13 mouse cellular contexts compared by ENCODE assay signal in genomic region chr12:87331908-87332307, GRCm38 (mm10). TPM values are rescaled to one million over a fixed set of nuclear protein-coding genes. Genes with fewer than 3 reads are reported as not detected.
DNase-seq lines count a peak whose midpoint lies in the region; ATAC-seq and TF ChIP-seq lines count a peak whose summit lies in the region.
"Had no signal": no experiment of that assay in that cellular context is flagged by ENCODE, and none has a peak within 500 bp of the region (broad histone marks: within the 10 kb centered on the region; RNA-seq: fewer than 3 reads in every experiment).

No protein-coding gene starts in this region.

- peak; percentile 5 for DNase-seq in kidney, adult 2 months
- DNase-seq in kidney, postnatal 10 days: no peak
- DNase-seq in neural tube, embryonic 10.5 days (ENCODE audit: extremely low spot score, low spot score): no peak
- DNase-seq in hindbrain, embryonic 11.5 days (ENCODE audit: low spot score): no peak
- DNase-seq: cerebellum, adult 8-10 months; heart, postnatal 4 days had no signal

- H3K9me3 ChIP-seq in neural tube, embryonic 15.5 days (replicated peaks): no peaks in the 10 kb centered on the region
- H3K9me3 ChIP-seq in hindbrain, embryonic 11.5 days (ENCODE audit: control insufficient read depth, low read length): no peaks in the 10 kb centered on the region
- H3K9me3 ChIP-seq: embryonic facial prominence, embryonic 13.5 days; forebrain, embryonic 13.5 days; hindbrain, embryonic 13.5 days had no signal

- peak; percentile 51 for ATAC-seq in neural tube, embryonic 15.5 days (ENCODE audit: low FRiP score)
- ATAC-seq in hindbrain, embryonic 11.5 days (ENCODE audit: low FRiP score): no peak
- ATAC-seq: forebrain, embryonic 13.5 days had no signal

- no peak for TF ChIP-seq POLR2A in kidney, adult 2 months (IDR thresholded peaks at IDR 0.05; ENCODE audit: low read depth, low read length)
- TF ChIP-seq POLR2A in embryonic fibroblast, embryonic 13.5 days (IDR thresholded peaks at IDR 0.05; ENCODE audit: low read depth, low read length): no peak

- TF ChIP-seq CTCF in kidney, adult 2 months (conservative IDR thresholded peaks at IDR 0.05; ENCODE audit: insufficient read depth, insufficient read length, low read depth, low read length): no peak
- TF ChIP-seq CTCF in embryonic fibroblast, embryonic 13.5 days (IDR thresholded peaks at IDR 0.05; ENCODE audit: borderline replicate concordance, insufficient read depth, low read length): no peak

- H3K4me1 ChIP-seq in kidney, adult 2 months (ENCODE audit: control insufficient read depth, insufficient read depth, low read length): peaks cover 7% of the 10 kb centered on the region
- peaks cover 19% of the 10 kb centered on the region for H3K4me1 ChIP-seq in neural tube, embryonic 15.5 days
- peaks cover 8% of the 10 kb centered on the region for H3K4me1 ChIP-seq in embryonic fibroblast, embryonic 13.5 days (ENCODE audit: control insufficient read depth, insufficient read depth, low read length)
- H3K4me1 ChIP-seq in hindbrain, embryonic 11.5 days (replicated peaks; ENCODE audit: control insufficient read depth, insufficient read depth, low read length): no peaks in the 10 kb centered on the region; the same call in 1 of the 2 replicates

- no peak overlapping the region for H3K9ac ChIP-seq in neural tube, embryonic 15.5 days (replicated peaks)
- H3K9ac ChIP-seq in hindbrain, embryonic 11.5 days (ENCODE audit: low read depth, low read length): no peak overlapping the region
- H3K9ac ChIP-seq: embryonic facial prominence, embryonic 13.5 days; forebrain, embryonic 13.5 days; hindbrain, embryonic 13.5 days had no signal

- H3K27me3 ChIP-seq in kidney, adult 2 months (replicated peaks; ENCODE audit: control insufficient read depth, insufficient read depth, low read length): no peaks in the 10 kb centered on the region
- H3K27me3 ChIP-seq in neural tube, embryonic 15.5 days (replicated peaks): no peaks in the 10 kb centered on the region
- H3K27me3 ChIP-seq in hindbrain, embryonic 11.5 days (ENCODE audit: control insufficient read depth, insufficient read depth, low read length): no peaks in the 10 kb centered on the region
- H3K27me3 ChIP-seq: embryonic facial prominence, embryonic 13.5 days; hindbrain, embryonic 13.5 days had no signal

- no peak overlapping the region for H3K4me2 ChIP-seq in neural tube, embryonic 15.5 days
- H3K4me2 ChIP-seq in hindbrain, embryonic 11.5 days (replicated peaks; ENCODE audit: low read depth, low read length): no peak overlapping the region
- H3K4me2 ChIP-seq: embryonic facial prominence, embryonic 13.5 days; forebrain, embryonic 13.5 days; hindbrain, embryonic 13.5 days had no signal

- no peak overlapping the region; the same call in 1 of the 2 replicates for H3K27ac ChIP-seq in kidney, adult 2 months (ENCODE audit: insufficient read depth, low read depth, low read length)
- no peak overlapping the region for H3K27ac ChIP-seq in neural tube, embryonic 15.5 days (replicated peaks)
- peak overlapping the region; percentile 15; the same call in 1 of the 2 replicates for H3K27ac ChIP-seq in embryonic fibroblast, embryonic 13.5 days (ENCODE audit: insufficient read depth, low read length)
- no peak overlapping the region for H3K27ac ChIP-seq in hindbrain, embryonic 11.5 days (ENCODE audit: low read depth, low read length)
- H3K27ac ChIP-seq: embryonic facial prominence, embryonic 13.5 days; forebrain, embryonic 13.5 days; gastrocnemius, adult 2 months; hindbrain, embryonic 13.5 days; hindbrain, postnatal 0 days had no signal

- H3K4me3 ChIP-seq in kidney, adult 2 months (ENCODE audit: insufficient read depth, low read depth, low read length): no peak overlapping the region
- no peak overlapping the region for H3K4me3 ChIP-seq in neural tube, embryonic 15.5 days (replicated peaks)
- H3K4me3 ChIP-seq in embryonic fibroblast, embryonic 13.5 days (ENCODE audit: insufficient read depth, low read length): no peak overlapping the region
- H3K4me3 ChIP-seq in hindbrain, embryonic 11.5 days (ENCODE audit: low read depth, low read length): no peak overlapping the region
- H3K4me3 ChIP-seq: embryonic facial prominence, embryonic 13.5 days; forebrain, embryonic 13.5 days; gastrocnemius, adult 2 months; hindbrain, embryonic 13.5 days had no signal

- WGBS in kidney, adult 2 months: 17% methylated on average over 5 of the region's 5 CpGs
- WGBS in neural tube, embryonic 15.5 days: 34% methylated on average over 5 of the region's 5 CpGs
- 58% methylated on average over 5 of the region's 5 CpGs for WGBS in hindbrain, embryonic 11.5 days

- peaks cover 3% of the 10 kb centered on the region for H3K36me3 ChIP-seq in kidney, adult 2 months (ENCODE audit: control insufficient read depth, insufficient read depth, low read length)
- H3K36me3 ChIP-seq in neural tube, embryonic 15.5 days: peaks cover 3% of the 10 kb centered on the region; the same call in 1 of the 2 replicates
- H3K36me3 ChIP-seq in hindbrain, embryonic 11.5 days (ENCODE audit: control insufficient read depth, insufficient read depth, low read length): no peaks in the 10 kb centered on the region
- H3K36me3 ChIP-seq: embryonic facial prominence, embryonic 13.5 days had no signal

RNA-seq across cellular contexts. Expression of gene Ism2, which starts 32.4 kb away (rescaled TPM):
- 0.06 TPM in 1 of 2 replicates, not detected in the other for polyA plus RNA-seq in kidney, adult 2 months (2012; rRNA removed)
- 0.96 and 1.2 TPM in 2 replicates for polyA plus RNA-seq in neural tube, embryonic 15.5 days (2015; fragmentation: Nextera tagmentation; extraction: Ambion mirVana)
- polyA plus RNA-seq in embryonic fibroblast, embryonic 13.5 days (2011; ENCODE audit: insufficient read length, low read depth, missing spikeins): 0.21 and 0.23 TPM in 2 replicates
- polyA plus RNA-seq in hindbrain, embryonic 11.5 days (2014; fragmentation: Nextera tagmentation; extraction: Ambion mirVana): 0.63 and 0.99 TPM in 2 replicates

RNA-seq across cellular contexts. Expression of gene Sptlc2, which starts 56.2 kb away (rescaled TPM):
- polyA plus RNA-seq in kidney, adult 2 months (2012; rRNA removed): 24.8 and 35.0 TPM in 2 replicates
- 64.6 and 74.8 TPM in 2 replicates for polyA plus RNA-seq in neural tube, embryonic 15.5 days (2015; fragmentation: Nextera tagmentation; extraction: Ambion mirVana)
- 125 and 133 TPM in 2 replicates for polyA plus RNA-seq in embryonic fibroblast, embryonic 13.5 days (2011; ENCODE audit: insufficient read length, low read depth, missing spikeins)
- 62.4 and 63.7 TPM in 2 replicates for polyA plus RNA-seq in hindbrain, embryonic 11.5 days (2014; fragmentation: Nextera tagmentation; extraction: Ambion mirVana)
